Mouse (Mus musculus) layer of hippocampus, postnatal 10 days (tissue): Measurements from ENCODE around the gene Lemd2. TPM values are rescaled to one million over a fixed set of nuclear protein-coding genes. Genes with fewer than 3 reads are reported as not detected.
"Not testable (repeated sequence)": the region's sequence is repeated elsewhere in the genome, so short reads cannot be mapped to it uniquely, and the experiment has no call there.

Experiments used
- DNase-seq, 2 experiments: peaks; one replicate each; pipeline ENCODE4 v3.0.0; 2021; ENCODE audit warnings: low spot score in 2 of 2
- long read RNA-seq: library from polyadenylated mRNA; stranded (forward); transcript quantifications from one replicate; pipeline ENCODE4 v2.0.0, GENCODE M21; 2023
- total RNA-seq, 2 experiments: library from RNA; stranded (reverse); gene quantifications; 2 replicates each; pipeline ENCODE4 v1.2.3; 2021

The Lemd2 gene
- total RNA-seq = 10 to 100 TPM; 48.4 to 56.2 TPM
- long read RNA-seq, transcript Lemd2-201 (9 exons, 2,627 nt) = major isoform, 55 of 61 reads
- long read RNA-seq, partial matches to known transcripts = 3 of 61 reads
- long read RNA-seq, other reads (novel, unspliced or antisense) = 3 of 61 reads

DNA sequence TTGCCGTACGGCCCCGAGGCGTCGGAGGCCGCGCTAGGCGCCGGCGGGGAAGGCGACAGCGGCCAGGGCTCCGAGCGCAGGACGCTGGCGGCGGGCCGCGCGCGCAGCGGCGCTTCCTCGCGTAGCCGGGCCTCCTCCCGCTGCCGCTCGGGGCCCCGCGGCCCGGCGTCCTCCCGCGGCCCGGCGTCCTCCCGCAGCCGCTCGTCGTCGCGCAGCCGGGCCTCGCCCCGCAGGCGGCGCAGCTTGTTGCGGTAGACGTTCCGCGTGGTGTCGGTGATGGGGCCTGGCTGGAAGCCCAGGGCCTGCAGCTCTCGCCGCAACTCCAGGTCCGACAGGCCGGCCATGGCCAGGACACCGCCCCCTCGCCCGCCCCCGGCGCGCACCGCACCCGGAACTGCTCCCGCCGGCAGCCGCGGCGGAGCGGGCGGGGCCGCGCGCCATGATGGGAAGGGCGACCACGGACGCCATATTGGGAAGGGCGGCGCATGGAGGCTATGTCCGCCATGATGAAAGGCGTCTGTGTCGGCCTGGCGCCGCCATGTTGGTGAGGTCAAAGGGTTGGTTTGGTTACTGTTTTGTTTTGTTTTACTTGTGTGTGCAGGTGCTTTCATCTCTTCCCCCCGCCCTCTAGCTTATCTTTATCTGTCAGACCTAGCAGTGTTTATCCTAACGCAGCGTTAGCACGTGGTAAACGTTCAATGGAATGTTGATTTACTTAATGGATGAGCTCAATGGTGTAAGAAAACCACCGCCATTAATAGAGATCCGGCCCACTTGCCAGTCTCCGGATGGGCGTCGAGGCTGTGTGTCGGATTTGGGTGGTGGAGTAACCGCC is at the start of gene Lemd2:
Gene Lemd2, minus strand, starts transcription at position 395 of the 835 bp plus-strand sequence.
- peak; percentile 95 to 97 for DNase-seq

DNA sequence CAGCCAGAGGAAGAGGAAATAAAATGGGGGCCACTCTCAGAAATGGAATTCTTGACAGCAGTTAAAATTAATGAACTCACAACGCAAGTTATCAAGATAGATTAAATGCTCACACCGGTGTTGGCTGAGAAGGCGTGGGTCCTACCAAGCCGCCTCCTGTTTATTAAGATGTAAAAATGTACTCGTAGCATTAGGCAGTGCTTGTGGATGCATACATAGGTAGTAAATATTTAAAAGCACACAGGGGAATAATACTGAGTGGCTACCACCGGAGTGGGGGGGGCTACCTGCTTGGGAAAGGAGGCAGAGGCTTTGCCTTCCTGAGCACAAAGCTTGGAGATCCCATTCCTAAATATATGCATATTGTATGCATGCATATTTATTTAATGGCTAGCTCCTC is 46.9 kb upstream of the Lemd2 start:
- no peak for DNase-seq

DNA sequence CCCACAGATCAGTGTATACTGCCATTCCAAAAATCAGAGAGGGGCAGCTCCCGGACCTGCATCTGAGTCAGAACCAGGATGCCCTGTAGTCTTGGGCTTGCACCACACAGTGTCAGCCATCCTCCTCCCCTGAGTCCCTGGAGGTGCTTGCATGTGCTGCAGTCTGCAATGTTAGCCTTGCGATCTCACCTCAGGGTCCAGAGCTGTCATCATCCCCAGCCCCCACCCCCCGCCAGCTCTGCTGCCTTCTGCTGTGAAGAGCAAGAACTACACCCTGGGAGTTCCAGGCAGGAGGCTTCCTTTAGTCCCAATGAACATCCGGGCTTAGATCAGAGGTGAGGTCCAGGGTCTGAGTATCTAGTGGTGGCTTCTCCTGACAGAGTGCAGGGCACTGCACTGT is 46.2 kb upstream of the Lemd2 start:
- no peak for DNase-seq

DNA sequence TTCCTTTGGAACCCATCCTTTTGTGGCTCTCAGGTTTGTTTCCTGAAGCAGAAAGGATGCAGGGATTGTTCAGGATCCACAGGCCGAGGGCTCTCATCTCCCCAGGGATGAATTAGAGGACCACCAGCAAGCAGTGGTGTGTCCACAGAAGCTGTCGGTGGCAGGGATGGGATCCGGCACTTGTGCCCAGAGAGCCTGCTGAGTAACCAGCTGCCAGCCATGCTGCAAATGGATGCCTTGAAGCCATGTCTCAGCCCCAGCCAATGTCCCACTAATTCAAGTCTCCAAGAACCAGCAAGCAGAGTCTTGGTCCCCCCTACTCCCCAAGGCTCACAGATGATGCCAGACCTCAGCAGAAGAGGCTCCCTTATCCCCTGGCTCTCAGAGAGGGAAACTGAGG is 44.8 kb upstream of the Lemd2 start:
- no peak for DNase-seq

DNA sequence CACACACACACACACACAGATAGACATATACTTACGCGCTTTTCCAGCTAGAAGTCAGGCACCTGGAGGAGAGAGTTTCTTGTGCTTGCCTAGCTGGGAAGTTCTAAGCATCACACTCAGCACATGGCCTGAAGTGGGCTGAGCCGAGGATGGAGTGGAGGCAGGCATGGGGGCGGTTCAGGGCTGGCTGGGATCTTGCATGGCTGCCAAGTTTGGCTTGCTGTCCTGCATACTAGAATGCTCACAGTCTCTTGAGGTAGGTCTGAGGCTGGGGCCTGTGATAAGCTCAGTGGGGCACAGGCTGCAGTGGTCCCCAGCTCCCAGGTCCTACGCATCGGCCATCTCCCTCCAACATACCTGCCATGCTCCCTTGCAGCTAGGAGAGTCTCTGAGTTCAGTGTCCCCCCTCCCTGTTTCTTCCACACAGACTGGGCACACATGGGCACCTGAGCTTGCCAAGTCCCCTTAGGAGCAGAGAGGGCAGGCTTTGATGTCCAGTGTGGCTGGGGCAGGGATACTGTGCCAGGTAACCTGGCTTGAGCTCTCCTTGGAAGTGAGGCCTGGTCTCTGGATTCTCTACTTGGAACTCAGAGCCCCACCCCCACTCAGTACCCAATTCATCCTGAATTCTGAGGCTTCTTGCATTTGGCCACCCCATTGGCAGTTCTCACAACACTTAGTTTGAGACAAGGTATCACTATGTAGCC is 43.6 kb upstream of the Lemd2 start:
- no peak for DNase-seq

DNA sequence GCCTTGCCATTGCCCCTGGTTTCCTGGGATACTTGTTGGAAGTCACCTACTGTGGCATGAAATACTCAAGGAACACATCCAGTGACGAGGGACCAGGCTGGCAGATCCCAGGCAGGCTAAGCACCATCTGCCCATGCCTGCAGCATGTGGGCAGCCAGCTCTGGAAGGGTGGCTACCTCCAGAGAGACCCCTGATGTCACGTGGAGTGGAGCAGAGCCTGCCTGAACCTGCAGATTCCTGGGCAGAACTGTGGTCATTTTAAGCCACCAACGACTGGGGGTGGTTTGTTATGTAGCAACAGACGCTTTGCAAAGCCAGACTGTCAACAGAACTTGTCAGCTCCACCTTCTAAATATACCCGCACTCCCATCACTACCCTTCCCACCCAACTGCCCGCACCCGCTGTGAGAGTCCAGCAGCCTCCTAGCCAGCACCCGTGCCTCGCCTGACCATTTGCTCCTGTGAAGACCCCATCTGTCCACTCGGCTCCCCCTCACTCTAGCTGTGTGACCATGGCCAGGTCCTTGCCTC is 41.6 kb upstream of the Lemd2 start:
- DNase-seq = no peak

DNA sequence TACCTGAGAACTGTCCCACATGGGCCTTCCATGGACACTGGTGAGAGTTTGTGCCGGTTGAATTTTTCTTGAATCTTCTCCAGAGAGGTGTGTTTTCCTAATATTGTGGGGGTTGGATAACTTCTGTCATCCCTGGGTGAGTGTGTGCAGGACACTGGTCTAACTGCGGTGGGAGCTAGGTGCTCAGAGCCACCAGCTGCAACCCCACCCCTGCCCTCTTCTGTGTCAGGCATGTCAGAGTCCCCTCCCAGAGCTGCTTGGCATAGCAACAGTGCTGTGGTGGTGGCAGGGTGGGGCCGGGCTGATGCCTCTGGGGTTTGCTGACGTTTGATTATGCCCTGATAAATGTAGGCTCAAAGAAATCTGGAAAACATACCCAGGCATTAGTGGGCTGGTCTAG is 40.6 kb upstream of the Lemd2 start:
- DNase-seq = no peak

DNA sequence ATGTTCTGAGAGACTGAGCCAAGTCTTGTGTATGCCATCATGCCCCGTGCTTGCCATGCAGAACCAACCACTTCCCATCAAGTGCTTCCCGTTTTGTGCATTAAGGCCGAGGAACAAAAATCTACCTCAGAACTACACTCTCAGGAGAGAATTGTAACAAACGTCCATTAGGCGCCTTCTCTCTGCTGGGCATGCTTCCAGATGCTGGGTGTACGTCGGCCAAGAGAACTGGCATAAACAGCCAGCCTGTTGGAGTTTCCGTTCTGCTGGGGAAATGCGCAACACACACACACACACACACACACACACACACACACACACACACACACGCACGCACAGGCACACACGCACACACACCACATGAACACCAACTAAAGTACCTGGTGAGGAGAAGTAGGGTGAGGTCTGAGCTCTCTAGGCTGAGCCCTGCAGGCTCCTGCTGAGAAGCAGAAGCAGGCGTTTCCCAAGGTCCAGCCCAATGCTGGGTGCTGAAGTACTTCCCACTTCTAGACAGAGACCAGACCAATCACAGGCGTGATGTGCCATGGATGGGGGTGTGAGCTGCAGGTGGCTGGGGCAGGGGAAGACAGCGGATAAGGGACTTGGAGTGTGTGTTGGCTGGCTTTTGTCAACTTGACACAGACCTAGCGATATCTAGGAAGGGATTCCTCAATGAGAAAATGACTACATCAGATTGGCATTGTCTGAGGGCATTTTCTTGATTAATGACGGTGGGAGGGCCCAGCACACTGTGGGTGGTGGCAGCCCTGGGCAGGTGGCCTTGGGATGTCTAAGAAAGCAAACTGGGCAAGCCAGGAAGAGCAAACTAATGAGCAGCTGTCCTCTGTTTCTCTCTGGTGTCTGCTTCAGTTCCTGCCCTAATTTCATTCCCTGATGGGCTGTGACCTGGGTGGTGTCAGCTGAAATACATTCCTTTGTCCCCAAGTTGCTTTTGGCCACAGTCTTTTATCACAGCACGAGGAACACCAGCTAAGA is 38.2 kb upstream of the Lemd2 start:
- DNase-seq = peak; percentile 93 to 95

DNA sequence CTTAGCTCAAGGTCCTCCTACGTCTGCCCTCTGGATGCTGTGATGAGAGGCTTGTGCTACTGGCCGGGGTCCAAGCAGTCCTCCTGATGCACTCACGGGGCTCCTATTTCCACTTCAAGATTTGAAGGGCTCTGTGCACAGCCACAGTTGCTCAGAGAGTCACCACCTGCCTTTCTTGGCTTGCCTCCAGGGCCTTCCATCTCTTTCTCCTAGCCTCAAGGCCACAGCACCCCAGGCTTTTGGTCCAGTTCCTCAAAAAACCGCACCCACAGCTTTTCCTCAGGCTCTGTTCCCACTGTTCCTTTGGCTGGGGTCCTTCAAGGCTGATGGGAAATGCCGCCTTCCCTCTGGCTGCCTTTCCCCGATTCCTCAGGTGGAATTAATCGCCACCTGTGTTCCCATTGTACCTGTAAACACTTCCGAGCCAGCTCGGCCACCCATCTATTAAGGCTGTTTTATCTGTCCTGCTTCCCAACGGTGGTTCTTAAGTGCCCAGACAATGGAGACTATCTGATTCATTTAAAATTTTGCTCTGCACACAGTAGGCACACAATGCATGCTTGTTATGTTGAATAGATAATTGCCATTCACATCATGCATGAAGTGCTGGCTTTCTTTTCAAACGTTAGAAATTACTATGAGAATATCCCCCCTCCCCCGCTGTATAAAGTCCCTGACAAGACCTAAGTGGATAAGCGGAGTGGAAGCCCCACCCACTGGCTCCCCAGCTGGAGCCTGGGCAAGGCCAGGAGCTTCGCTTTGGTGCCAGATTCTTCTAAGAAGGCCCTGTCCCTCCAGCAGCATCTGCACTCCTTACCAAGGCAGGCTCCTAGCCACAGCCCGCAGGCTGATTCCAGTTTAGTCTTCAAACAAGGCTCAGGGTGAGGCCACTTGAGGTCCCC is 36.5 kb upstream of the Lemd2 start:
- peak; percentile 79 to 84 for DNase-seq

DNA sequence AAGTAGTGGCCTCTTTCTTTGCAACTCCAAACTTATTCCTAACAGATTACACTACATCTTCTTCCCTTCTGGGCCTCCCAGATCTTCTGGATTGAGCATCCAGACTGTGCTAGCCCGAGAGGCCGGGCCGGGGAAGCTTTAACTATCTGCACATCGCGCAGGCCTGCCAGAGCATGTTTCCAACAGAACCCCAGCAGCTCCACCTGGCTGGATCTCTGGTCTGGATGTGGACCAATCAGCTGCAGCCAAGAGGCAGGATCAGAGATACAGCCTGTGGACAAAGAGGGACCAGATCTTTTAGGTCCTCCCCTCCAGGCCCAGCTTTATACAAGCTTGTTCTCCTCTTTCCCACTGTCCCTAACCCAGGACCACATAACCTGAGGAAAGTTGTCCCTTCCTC is 35.7 kb upstream of the Lemd2 start:
- no peak for DNase-seq

DNA sequence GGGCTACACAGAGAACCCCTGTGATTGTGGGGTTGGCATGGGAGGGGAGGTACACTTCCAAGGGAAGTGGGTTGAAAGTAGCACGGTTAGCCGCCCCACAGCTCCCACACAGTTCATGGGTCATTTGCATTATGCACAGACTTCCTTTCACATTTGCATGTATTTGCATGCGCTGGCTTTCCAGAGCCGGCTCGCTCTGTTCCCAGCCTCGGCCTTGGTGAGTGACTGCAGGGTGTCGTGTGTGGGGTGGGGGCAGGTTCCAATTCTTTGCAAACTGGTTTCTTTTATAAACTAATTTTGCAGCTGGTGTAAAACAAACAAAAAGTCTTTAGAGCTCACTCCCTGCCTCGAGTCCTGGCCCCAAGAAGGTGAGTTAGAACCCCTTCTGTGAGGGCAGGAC is 34.4 kb upstream of the Lemd2 start:
- DNase-seq = no peak

DNA sequence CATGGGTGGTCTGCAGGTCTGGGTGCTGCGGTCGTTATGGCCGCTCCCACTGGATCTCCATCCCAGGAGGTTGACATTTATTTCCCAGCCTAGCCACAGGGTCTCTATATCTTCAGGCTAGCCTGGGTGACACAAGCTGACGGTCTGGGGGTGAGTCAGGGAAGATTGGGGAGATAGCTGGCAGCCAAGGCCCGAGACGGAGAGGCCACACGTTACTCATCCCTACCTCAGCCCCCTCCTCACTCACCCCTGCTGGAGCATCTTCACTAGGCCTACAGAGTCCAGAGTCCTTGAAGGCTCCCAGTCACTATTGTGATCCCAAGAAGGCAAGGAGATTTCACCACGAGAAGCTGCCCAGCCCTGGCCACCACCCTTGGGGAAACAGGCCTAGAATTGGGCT is 33.5 kb upstream of the Lemd2 start:
- DNase-seq = peak in 1 of 2 experiments; percentile 20

DNA sequence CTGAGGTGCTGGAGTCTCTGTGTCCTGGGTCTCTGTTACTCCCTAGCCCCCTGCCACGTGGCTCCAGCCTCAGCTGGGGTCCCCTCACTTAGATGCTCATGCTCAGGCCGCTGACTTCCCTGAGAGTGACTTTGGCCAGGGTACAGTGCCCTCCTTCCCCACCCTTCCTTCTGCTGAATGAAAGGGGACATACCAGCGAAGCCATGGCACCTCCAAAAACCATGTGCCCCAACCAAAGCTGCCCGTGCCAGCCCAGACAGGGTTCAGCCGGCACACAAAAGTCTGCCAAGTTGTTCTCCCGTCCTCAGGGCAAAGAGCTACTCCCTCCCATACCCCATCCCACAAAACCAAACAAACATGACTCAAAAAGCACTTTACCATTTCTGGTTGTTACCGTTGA is 29.0 kb upstream of the Lemd2 start:
- DNase-seq = no peak

DNA sequence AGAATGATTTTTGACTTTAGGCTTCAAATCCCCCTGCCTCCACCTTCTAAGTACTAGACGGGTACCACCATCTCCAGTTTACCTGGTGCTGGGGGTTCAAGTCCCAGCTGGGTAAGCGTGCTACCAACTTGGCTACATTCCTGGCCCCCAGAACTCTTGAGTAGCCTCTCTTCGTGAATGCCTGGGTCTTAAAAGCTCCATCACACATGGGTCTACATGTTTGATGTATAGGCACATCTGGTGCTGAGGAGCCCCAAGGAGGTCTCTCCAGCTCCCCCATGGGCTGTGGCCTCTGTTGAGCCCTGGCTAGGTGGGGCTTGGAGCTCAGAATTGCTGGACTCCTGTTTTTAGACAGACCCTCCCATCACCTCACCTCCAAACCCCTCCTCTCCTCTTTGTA is 27.9 kb upstream of the Lemd2 start:
- DNase-seq = no peak

DNA sequence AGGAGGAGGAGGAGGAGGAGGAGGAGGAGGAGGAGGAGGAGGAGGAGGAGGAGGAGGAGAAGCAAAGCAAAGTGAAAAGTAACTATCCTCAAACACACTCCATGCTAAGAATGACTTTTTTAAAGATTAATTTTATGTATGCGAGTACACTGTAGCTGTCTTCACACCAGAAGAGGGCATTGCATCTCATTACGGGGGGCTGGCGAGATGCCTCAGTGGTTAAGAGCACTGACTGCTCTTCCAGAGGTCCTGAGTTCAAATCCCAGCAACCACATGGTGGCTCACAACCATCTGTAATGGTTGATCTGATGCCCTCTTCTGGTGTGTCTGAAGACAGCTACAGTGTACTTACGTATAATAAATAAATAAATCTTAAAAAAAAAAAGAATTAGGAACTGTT is 27.3 kb upstream of the Lemd2 start:
- not testable (repeated sequence) for DNase-seq

DNA sequence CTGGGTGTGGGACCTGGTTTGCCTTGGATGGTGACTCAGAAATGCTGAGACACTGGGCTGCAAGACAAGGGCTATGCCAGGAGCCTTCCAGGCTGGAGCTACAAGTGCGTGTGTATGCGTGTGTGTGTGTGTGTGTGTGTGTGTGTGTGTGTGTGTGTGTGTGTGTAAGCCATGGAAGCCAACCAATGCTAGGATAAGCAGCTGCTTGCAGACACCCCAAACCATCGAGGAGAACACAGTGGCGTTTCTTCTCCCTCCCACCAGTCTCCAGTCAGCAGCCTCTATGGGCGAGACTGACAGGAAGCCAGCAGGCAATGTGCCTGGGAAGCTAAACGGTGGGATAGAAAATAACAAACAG is 26.9 kb upstream of the Lemd2 start:
- DNase-seq = peak; percentile 67 to 78

DNA sequence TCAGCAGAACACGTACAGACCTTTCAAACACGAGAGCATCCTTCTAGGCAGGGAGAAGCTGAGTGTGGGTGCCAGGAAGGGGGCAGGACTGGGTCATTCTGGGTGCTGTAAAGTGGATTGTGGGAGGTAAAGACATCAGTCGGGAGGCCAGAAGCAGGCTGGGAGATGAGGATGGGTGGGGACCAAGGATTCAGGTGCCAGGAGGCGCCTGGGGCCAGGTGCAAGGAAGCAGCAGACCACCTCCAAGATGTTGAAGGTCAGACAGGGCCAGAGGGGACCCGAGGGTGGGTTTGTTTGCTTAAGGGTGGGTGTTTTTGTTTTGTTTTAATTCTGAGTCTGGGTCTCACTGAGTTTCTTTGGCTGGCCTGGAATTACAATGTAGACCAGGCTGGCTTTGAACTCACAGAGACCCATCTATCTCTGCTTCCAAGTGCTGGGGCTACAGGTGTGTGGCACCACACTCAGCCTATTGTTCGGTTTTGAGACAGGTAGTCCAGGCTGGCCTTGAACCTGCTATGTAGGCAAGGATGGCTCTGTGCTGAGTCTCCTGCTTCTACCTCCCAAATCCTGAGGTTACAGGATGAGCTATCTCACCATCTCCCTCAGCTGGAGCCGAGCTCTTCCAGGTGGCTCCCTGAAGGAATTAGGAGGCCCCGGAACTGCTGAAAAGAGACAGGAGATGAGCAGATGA is 26.3 kb upstream of the Lemd2 start:
- DNase-seq = no peak

DNA sequence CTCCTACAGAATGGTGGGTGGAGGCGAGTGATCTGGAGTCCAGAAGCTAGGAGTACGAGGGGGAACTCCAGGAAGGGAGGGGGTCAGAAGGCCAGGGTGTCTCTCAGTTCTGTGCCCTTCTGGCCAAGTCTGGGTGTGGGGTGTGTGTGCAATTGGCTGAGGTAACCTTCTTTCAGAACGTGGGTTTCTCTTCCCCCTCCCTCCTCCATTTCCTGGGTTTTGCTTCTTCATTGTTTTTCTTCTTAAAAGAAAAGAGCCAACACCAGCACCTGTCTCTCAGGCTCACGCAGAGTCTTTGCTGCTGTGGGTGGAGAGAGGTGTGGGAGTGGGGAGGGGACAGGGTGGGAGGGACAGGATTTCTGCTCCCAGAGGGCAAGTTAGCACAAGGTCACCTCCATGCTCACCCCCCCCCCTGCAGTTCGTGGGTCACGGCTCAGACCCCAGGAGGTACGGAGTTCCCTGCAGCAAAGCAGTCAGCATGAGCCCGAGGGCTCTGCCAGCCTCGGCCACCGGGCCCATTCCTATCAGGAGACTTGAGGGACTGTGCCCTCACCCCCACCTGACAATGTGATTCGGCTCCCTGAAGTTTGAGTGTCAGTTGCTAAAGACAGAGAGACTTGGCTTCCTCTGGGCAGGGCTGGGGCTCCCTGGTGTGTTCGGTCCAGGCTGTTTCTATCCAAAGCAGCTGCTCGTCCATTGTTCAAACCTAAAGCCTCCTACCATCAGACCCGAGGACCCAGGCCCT is 25.6 kb upstream of the Lemd2 start:
- DNase-seq = no peak
